In genomic region chr14:28410789-28411225, GRCm38 (mm10) we compare ENCODE assay signal across 12 mouse cellular contexts.
DNase-seq lines count a peak whose midpoint lies in the region; ATAC-seq lines count a peak whose summit lies in the region.
"Had no signal": no experiment of that assay in that cellular context is flagged by ENCODE, and none has a peak within 500 bp of the region (broad histone marks: within the 10 kb centered on the region; RNA-seq: fewer than 3 reads in every experiment).

No protein-coding gene starts in this region.

- no peaks in the 10 kb centered on the region for H3K36me3 ChIP-seq in forebrain, embryonic 15.5 days
- no peaks in the 10 kb centered on the region for H3K36me3 ChIP-seq in forebrain, embryonic 11.5 days (ENCODE audit: control insufficient read depth, insufficient read depth, low read length)
- no peaks in the 10 kb centered on the region for H3K36me3 ChIP-seq in embryonic facial prominence, embryonic 15.5 days
- no peaks in the 10 kb centered on the region for H3K36me3 ChIP-seq in neural tube, embryonic 13.5 days
- H3K36me3 ChIP-seq: midbrain, embryonic 12.5 days had no signal

- no peak for DNase-seq in forebrain, embryonic 11.5 days (ENCODE audit: low spot score)
- peak; percentile 17 for DNase-seq in kidney, postnatal 10 days
- DNase-seq in kidney, adult 8-10 months = no peak
- DNase-seq in MN1 (ENCODE audit: low spot score) = no peak
- DNase-seq in retina, embryonic 14.5 days (ENCODE audit: low spot score) = no peak
- DNase-seq: adrenal gland, postnatal 36 days; cerebellum, adult 9-11 months; lung, adult 2 months had no signal

- H3K4me2 ChIP-seq in forebrain, embryonic 15.5 days (replicated peaks) = no peak overlapping the region
- no peak overlapping the region for H3K4me2 ChIP-seq in forebrain, embryonic 11.5 days (ENCODE audit: low read depth, low read length, severe bottlenecking)
- no peak overlapping the region for H3K4me2 ChIP-seq in embryonic facial prominence, embryonic 15.5 days (replicated peaks)
- H3K4me2 ChIP-seq in neural tube, embryonic 13.5 days = no peak overlapping the region
- H3K4me2 ChIP-seq: midbrain, embryonic 12.5 days had no signal

- no peak overlapping the region for H3K9ac ChIP-seq in forebrain, embryonic 15.5 days (replicated peaks)
- H3K9ac ChIP-seq in forebrain, embryonic 11.5 days (ENCODE audit: low read length) = no peak overlapping the region
- no peak overlapping the region for H3K9ac ChIP-seq in embryonic facial prominence, embryonic 15.5 days
- H3K9ac ChIP-seq in neural tube, embryonic 13.5 days = 0 out of 2 replicates have a peak overlapping the region, but pooled peaks have one; percentile 3
- H3K9ac ChIP-seq: midbrain, embryonic 12.5 days had no signal

- no peaks in the 10 kb centered on the region for H3K27me3 ChIP-seq in forebrain, embryonic 15.5 days
- H3K27me3 ChIP-seq in forebrain, embryonic 11.5 days (ENCODE audit: control insufficient read depth, insufficient read depth, low read length) = no peaks in the 10 kb centered on the region
- H3K27me3 ChIP-seq in embryonic facial prominence, embryonic 15.5 days = no peaks in the 10 kb centered on the region
- H3K27me3 ChIP-seq in neural tube, embryonic 13.5 days = peaks cover 13% of the 10 kb centered on the region; the same call in 1 of the 2 replicates

- H3K4me3 ChIP-seq in forebrain, embryonic 15.5 days = no peak overlapping the region
- H3K4me3 ChIP-seq in forebrain, embryonic 11.5 days (ENCODE audit: low read depth, low read length) = no peak overlapping the region
- no peak overlapping the region for H3K4me3 ChIP-seq in embryonic facial prominence, embryonic 15.5 days (replicated peaks)
- no peak overlapping the region for H3K4me3 ChIP-seq in neural tube, embryonic 13.5 days
- H3K4me3 ChIP-seq: midbrain, embryonic 12.5 days had no signal

- no peaks in the 10 kb centered on the region for H3K9me3 ChIP-seq in forebrain, embryonic 15.5 days
- no peaks in the 10 kb centered on the region for H3K9me3 ChIP-seq in forebrain, embryonic 11.5 days (ENCODE audit: control insufficient read depth, low read length)
- H3K9me3 ChIP-seq in embryonic facial prominence, embryonic 15.5 days (replicated peaks) = no peaks in the 10 kb centered on the region
- no peaks in the 10 kb centered on the region for H3K9me3 ChIP-seq in neural tube, embryonic 13.5 days
- H3K9me3 ChIP-seq: midbrain, embryonic 12.5 days had no signal

- 0 out of 2 replicates have a peak overlapping the region, but pooled peaks have one; percentile 31 for H3K27ac ChIP-seq in forebrain, embryonic 15.5 days (replicated peaks)
- H3K27ac ChIP-seq in forebrain, embryonic 11.5 days (ENCODE audit: low read depth, low read length) = no peak overlapping the region
- peak overlapping the region; percentile 48 for H3K27ac ChIP-seq in embryonic facial prominence, embryonic 15.5 days (replicated peaks)
- H3K27ac ChIP-seq in neural tube, embryonic 13.5 days (replicated peaks) = peak overlapping the region; percentile 66
- H3K27ac ChIP-seq: midbrain, embryonic 12.5 days had no signal

- ATAC-seq in forebrain, embryonic 15.5 days (replicated peaks) = no peak
- no peak for ATAC-seq in forebrain, embryonic 11.5 days (replicated peaks; ENCODE audit: low FRiP score)
- no peak for ATAC-seq in embryonic facial prominence, embryonic 15.5 days (ENCODE audit: insufficient number of reproducible peaks, low FRiP score, low TSS enrichment, low read depth)
- peak; percentile 47 for ATAC-seq in neural tube, embryonic 13.5 days (ENCODE audit: low read depth)

- 62% methylated on average over 13 of the region's 13 CpGs for WGBS in forebrain, embryonic 15.5 days
- 81% methylated on average over 13 of the region's 13 CpGs for WGBS in forebrain, embryonic 11.5 days
- 35% methylated on average over 13 of the region's 13 CpGs for WGBS in embryonic facial prominence, embryonic 15.5 days
- 41% methylated on average over 13 of the region's 13 CpGs for WGBS in neural tube, embryonic 13.5 days

- H3K4me1 ChIP-seq in forebrain, embryonic 15.5 days = no peaks in the 10 kb centered on the region
- peaks cover 3% of the 10 kb centered on the region; the same call in 1 of the 2 replicates for H3K4me1 ChIP-seq in forebrain, embryonic 11.5 days (replicated peaks; ENCODE audit: control insufficient read depth, insufficient read depth, low read length)
- H3K4me1 ChIP-seq in embryonic facial prominence, embryonic 15.5 days = peaks cover 30% of the 10 kb centered on the region
- peaks cover 28% of the 10 kb centered on the region for H3K4me1 ChIP-seq in neural tube, embryonic 13.5 days (replicated peaks)
